In genomic region chr4:149988931-149989556, GRCm38 (mm10) we compare ENCODE assay signal across 8 mouse cellular contexts. TPM values are rescaled to one million over a fixed set of nuclear protein-coding genes. Genes with fewer than 3 reads are reported as not detected.
DNase-seq lines count a peak whose midpoint lies in the region; ATAC-seq lines count a peak whose summit lies in the region.

No protein-coding gene starts in this region.

- H3K36me3 ChIP-seq in hindbrain, embryonic 10.5 days: no peaks in the 10 kb centered on the region

- H3K4me3 ChIP-seq in hindbrain, embryonic 10.5 days: peak overlapping the region; percentile 44

- no peaks in the 10 kb centered on the region for H3K9me3 ChIP-seq in hindbrain, embryonic 10.5 days

- H3K4me1 ChIP-seq in hindbrain, embryonic 10.5 days (replicated peaks): peaks cover 34% of the 10 kb centered on the region

- peak; percentile 80 for ATAC-seq in frontal cortex, adult (ENCODE audit: low TSS enrichment)

- WGBS in hindbrain, embryonic 10.5 days: 10% methylated on average over 21 of the region's 21 CpGs

- peak overlapping the region; percentile 76 for H3K27ac ChIP-seq in hindbrain, embryonic 10.5 days

- peak; percentile 96 for DNase-seq in NIH3T3 (ENCODE audit: low read depth)
- DNase-seq in cerebellum, adult 9-11 months: peak; percentile 94
- peak; percentile 82 for DNase-seq in hindbrain, embryonic 10.5 days (ENCODE audit: low spot score)
- peak; percentile 81 to 88 for DNase-seq in layer of hippocampus, postnatal 14 days (ENCODE audit: low spot score in 2 of 2)
- peak; percentile 92 for DNase-seq in lung, postnatal 25 days (ENCODE audit: low spot score)
- peak; percentile 94 for DNase-seq in retina, embryonic 14.5 days (ENCODE audit: low spot score)
- peak; percentile 98 for DNase-seq in thymus, postnatal 4 days

- peaks cover 36% of the 10 kb centered on the region for H3K27me3 ChIP-seq in hindbrain, embryonic 10.5 days (ENCODE audit: insufficient read depth, poor library complexity, severe bottlenecking)

RNA-seq across cellular contexts. Expression of gene H6pd, which starts 19.8 kb away (rescaled TPM):
- 4.8 and 5.6 TPM in 2 replicates for polyA plus RNA-seq in hindbrain, embryonic 10.5 days (2016; fragmentation: Nextera tagmentation; extraction: Ambion mirVana)
- total RNA-seq in layer of hippocampus, postnatal 14 days (2021): 10 to 100 TPM; 11.5 to 12.2 TPM

RNA-seq across cellular contexts. Expression of gene Spsb1, which starts 34.2 kb away (rescaled TPM):
- 10.7 and 12.0 TPM in 2 replicates for polyA plus RNA-seq in hindbrain, embryonic 10.5 days (2016; fragmentation: Nextera tagmentation; extraction: Ambion mirVana)
- total RNA-seq in layer of hippocampus, postnatal 14 days (2021): 10 to 100 TPM; 25.3 to 29.1 TPM

Comparison
In these comparisons a context has a peak if more than half of its experiments do, and no peak if none do; other contexts are left out.
1. Peak in every context shown above with its lines: DNase-seq, ATAC-seq, H3K4me3 ChIP-seq and H3K27ac ChIP-seq.